Mouse (Mus musculus) intestine, postnatal 0 days (tissue): ENCODE data around the gene Ice2. TPM values are rescaled to one million over a fixed set of nuclear protein-coding genes. Genes with fewer than 3 reads are reported as not detected.

Experiments used
- ATAC-seq: fragments of 200-750 bp; cut with Nextera tagmentation; 2 replicates; pipeline ENCODE4 v1.8.0; 2017; ENCODE audit warnings: mild to moderate bottlenecking, moderate TSS enrichment, moderate library complexity
- H3K27ac ChIP-seq: fragments of 300-500 bp; sonication (generic); 2 replicates; pipeline ENCODE4 v1.5.1; 2014; ENCODE audit warnings: mild to moderate bottlenecking, low read depth, low read length, moderate library complexity
- H3K27me3 ChIP-seq: fragments of 300-500 bp; sonication (generic); replicated peaks from 2 replicates; pipeline ENCODE4 v1.6.1; 2014; ENCODE audit warnings: low read length, mixed read lengths; ENCODE audit not compliant: control insufficient read depth, insufficient read depth
- H3K36me3 ChIP-seq: fragments of 300-500 bp; sonication (generic); 2 replicates; pipeline ENCODE4 v1.6.1; 2014; ENCODE audit warnings: mild to moderate bottlenecking, moderate library complexity; ENCODE audit not compliant: control insufficient read depth, insufficient read depth
- H3K4me1 ChIP-seq: fragments of 300-500 bp; sonication (generic); replicated peaks from 2 replicates; pipeline ENCODE4 v1.6.1; 2014; ENCODE audit warnings: antibody characterized with exemption, low read length, mixed read lengths; ENCODE audit not compliant: control insufficient read depth, insufficient read depth
- H3K4me2 ChIP-seq: fragments of 300-500 bp; sonication (generic); replicated peaks from 2 replicates; pipeline ENCODE4 v1.6.1; 2014; ENCODE audit warnings: low read depth, mild to moderate bottlenecking, moderate library complexity
- H3K4me3 ChIP-seq: fragments of 300-500 bp; sonication (generic); 2 replicates; pipeline ENCODE4 v1.5.1; 2014; ENCODE audit warnings: low read depth, low read length
- H3K9ac ChIP-seq: fragments of 300-500 bp; sonication (generic); 2 replicates; pipeline ENCODE4 v1.6.1; 2014; ENCODE audit warnings: mild to moderate bottlenecking, low read depth, low read length
- H3K9me3 ChIP-seq: fragments of 300-500 bp; sonication (generic); 2 replicates; pipeline ENCODE4 v1.6.1; 2016; ENCODE audit warnings: mixed run types; ENCODE audit not compliant: control insufficient read depth
- CTCF ChIP-seq: sonication (generic); IDR thresholded peaks from 2 replicates; pipeline ENCODE4 v1.5.1; 2016; ENCODE audit warnings: low read depth, mild to moderate bottlenecking, control low read depth, antibody characterized with exemption, moderate library complexity
- WGBS: fragments of 180-500 bp; shearing (Covaris S2); extraction: QIAGEN DNeasy Blood & Tissue Kit; methylation state at CpG from one replicate; pipeline ENCODE4 v1.1.7; 2014; 5-methylcytosine and 5-hydroxymethylcytosine counted together
- polyA plus RNA-seq: library from polyadenylated mRNA; unstranded; fragments of >200 nt; fragmentation: Nextera tagmentation; extraction: Ambion mirVana; gene quantifications from 2 replicates; pipeline ENCODE4 v1.2.1, GENCODE M21; 2015

Gene Ice2
- polyA plus RNA-seq, 1 experiment from 2014 or later: 5.2 TPM

- no peak overlapping the region for H3K9ac ChIP-seq
- H3K4me3 ChIP-seq: no peak overlapping the region
- 34% methylated on average over 10 of the region's 10 CpGs for WGBS
- H3K4me2 ChIP-seq: no peak overlapping the region
- no peaks in the 10 kb centered on the region for H3K27me3 ChIP-seq
- no peaks in the 10 kb centered on the region for H3K9me3 ChIP-seq
- peaks cover 28% of the 10 kb centered on the region for H3K36me3 ChIP-seq
- peaks cover 28% of the 10 kb centered on the region for H3K4me1 ChIP-seq
- no peak for TF ChIP-seq CTCF
- peak overlapping the region; percentile 71 for H3K27ac ChIP-seq
- ATAC-seq: peak; percentile 91
These were observed 69.7 kb downstream of the Ice2 start for GRCm38 (mm10) chr9:69467310-69467939.

DNA sequence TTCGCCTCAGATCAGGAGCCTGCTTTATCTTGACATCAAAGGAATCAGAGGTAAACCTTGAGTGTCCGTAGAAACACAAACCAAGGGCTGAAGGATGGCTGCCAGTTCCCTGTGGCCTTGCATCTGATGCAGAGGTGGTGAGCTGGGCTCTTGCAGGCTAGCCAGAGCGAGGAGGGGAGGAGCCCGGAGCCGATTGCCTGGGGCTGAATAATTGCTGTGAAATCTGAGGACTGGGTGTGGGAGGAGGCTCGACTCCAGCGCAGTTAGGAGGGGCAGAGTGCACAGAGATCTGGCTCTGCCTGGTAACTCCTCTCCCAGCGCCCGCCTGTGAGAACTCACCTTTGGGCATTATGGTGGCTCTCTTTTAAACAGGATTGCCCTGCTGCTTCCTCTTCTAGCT is 71.3 kb downstream of the Ice2 start:
- H3K27me3 ChIP-seq: no peaks in the 10 kb centered on the region
- H3K4me1 ChIP-seq: peaks cover 28% of the 10 kb centered on the region
- ATAC-seq: peak; percentile 35
- H3K36me3 ChIP-seq: peaks cover 33% of the 10 kb centered on the region
- H3K9me3 ChIP-seq: no peaks in the 10 kb centered on the region
- no peak overlapping the region for H3K4me3 ChIP-seq
- H3K9ac ChIP-seq: no peak overlapping the region
- TF ChIP-seq CTCF: no peak
- peak overlapping the region; percentile 5; the same call in 1 of the 2 replicates for H3K27ac ChIP-seq
- 12% methylated on average over 9 of the region's 9 CpGs for WGBS
- 0 out of 2 replicates have a peak overlapping the region, but pooled peaks have one; percentile 7 for H3K4me2 ChIP-seq

GRCm38 (mm10) chr9:69470362-69470761 is 72.7 kb downstream of the Ice2 start:
- Histone ChIP-seq H3K27ac (no peak overlapping the region), H3K9me3 (no peaks in the 10 kb centered on the region), H3K9ac (no peak overlapping the region), H3K4me2 (0 out of 2 replicates have a peak overlapping the region, but pooled peaks have one; percentile 27), H3K4me3 (no peak overlapping the region), H3K27me3 (no peaks in the 10 kb centered on the region), H3K4me1 (peaks cover 28% of the 10 kb centered on the region), H3K36me3 (peaks cover 31% of the 10 kb centered on the region)
- no peak for TF ChIP-seq CTCF
- ATAC-seq: no peak
- 52% methylated on average over 5 of the region's 5 CpGs for WGBS

DNA sequence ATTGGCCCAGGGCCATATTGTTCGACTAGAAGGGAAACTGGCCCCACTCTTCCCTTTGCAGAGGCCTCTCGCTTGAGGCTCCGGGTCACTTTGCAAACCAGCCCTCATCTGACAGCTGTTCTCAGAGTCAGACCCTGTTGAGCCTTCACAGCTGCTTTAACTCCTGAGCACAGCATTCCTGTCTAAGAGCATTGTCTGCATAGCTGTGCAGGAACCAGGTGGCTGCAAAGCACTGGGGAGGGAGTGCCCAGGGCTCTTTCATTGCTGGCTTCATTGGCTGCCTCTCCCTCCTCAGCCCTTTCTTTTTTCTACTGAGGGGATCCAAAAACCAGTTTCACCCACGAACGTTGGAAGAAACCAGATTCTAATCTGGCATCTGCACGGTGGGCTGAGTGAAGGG is 73.2 kb downstream of the Ice2 start:
- no peak overlapping the region for H3K4me3 ChIP-seq
- peak overlapping the region; percentile 27 for H3K4me2 ChIP-seq
- TF ChIP-seq CTCF: no peak
- no peaks in the 10 kb centered on the region for H3K27me3 ChIP-seq
- no peak overlapping the region for H3K9ac ChIP-seq
- ATAC-seq: no peak
- no peaks in the 10 kb centered on the region for H3K9me3 ChIP-seq
- 20% methylated on average over 6 of the region's 6 CpGs for WGBS
- H3K4me1 ChIP-seq: peaks cover 28% of the 10 kb centered on the region
- no peak overlapping the region for H3K27ac ChIP-seq
- peaks cover 29% of the 10 kb centered on the region for H3K36me3 ChIP-seq

DNA sequence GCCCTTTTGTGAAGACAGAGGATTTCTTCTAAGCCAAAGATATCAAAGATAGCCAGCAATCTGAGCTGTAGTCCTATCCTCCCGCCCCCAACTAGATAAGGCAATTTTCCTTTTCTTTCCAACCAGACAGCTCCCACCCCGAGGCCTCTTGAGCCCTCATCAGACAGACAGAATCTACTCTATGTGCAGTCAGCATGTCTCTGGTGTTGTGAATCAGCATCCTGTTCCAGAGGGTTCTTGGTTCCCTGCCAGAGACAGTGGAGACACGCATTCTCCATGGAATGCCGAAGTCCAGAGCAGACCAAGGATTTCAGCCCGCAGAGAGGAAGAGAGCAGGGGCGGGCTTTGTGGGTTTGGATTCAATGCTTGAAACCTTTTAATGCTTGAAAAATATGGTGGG is 75.0 kb downstream of the Ice2 start:
- Histone ChIP-seq H3K4me3 (no peak overlapping the region), H3K4me1 (peaks cover 24% of the 10 kb centered on the region), H3K36me3 (peaks cover 35% of the 10 kb centered on the region), H3K27me3 (no peaks in the 10 kb centered on the region), H3K4me2 (no peak overlapping the region), H3K9me3 (no peaks in the 10 kb centered on the region), H3K9ac (no peak overlapping the region), H3K27ac (no peak overlapping the region)
- no peak for TF ChIP-seq CTCF
- WGBS: 43% methylated on average over 6 of the region's 6 CpGs
- ATAC-seq: no peak

DNA sequence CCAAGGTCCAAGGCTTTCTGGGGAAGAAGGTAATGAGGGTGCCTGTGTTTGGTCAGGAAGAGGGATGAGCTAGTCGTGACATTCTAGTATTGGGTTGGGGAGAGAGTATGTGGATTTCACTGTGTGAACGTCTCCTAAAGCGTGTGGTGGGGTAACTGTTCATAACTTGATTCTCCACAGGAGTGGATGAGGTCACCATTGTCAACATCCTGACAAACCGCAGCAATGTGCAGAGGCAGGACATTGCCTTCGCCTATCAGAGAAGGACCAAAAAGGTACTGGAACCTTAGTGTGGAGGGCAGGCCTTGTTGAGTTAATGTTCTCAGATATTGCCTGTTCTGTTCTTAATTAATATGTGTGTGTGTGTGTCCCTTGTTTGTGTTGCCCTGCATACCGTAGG is 78.2 kb downstream of the Ice2 start:
- no peak for TF ChIP-seq CTCF
- ATAC-seq: no peak
- H3K4me2 ChIP-seq: no peak overlapping the region
- H3K36me3 ChIP-seq: peaks cover 51% of the 10 kb centered on the region
- no peaks in the 10 kb centered on the region for H3K9me3 ChIP-seq
- H3K9ac ChIP-seq: no peak overlapping the region
- peaks cover 8% of the 10 kb centered on the region; the same call in 1 of the 2 replicates for H3K4me1 ChIP-seq
- H3K27ac ChIP-seq: no peak overlapping the region
- WGBS: 80% methylated on average over 6 of the region's 6 CpGs
- H3K4me3 ChIP-seq: no peak overlapping the region
- H3K27me3 ChIP-seq: no peaks in the 10 kb centered on the region
